Mouse (Mus musculus): ENCODE results near the gene Hist2h3b. TPM values are rescaled to one million over a fixed set of nuclear protein-coding genes. Genes with fewer than 3 reads are reported as not detected.
A peak's percentile ranks its signal among the peaks of the same experiment; 100 is the strongest.
"Not testable (repeated sequence)": the region's sequence is repeated elsewhere in the genome, so short reads cannot be mapped to it uniquely, and the experiment has no call there.

Gene Hist2h3b
- polyA plus RNA-seq, 1 experiment from 2014 or later, result 111 TPM

- Histone ChIP-seq H3K27me3 (no peaks in the 10 kb centered on the region), H3K27ac (no peak overlapping the region), H3K9ac (no peak overlapping the region), H3K4me3 (replicated peaks) (no peak overlapping the region), H3K4me1 (no peaks in the 10 kb centered on the region), H3K4me2 (no peak overlapping the region), H3K36me3 (replicated peaks) (no peaks in the 10 kb centered on the region), H3K9me3 (no peaks in the 10 kb centered on the region)
- WGBS, result 88% methylated on average over 5 of the region's 5 CpGs
- no peak for ATAC-seq (ENCODE audit: low FRiP score)
These were observed 12.4 kb upstream of the Hist2h3b start for GRCm38 (mm10) chr3:96255926-96256593.

DNA sequence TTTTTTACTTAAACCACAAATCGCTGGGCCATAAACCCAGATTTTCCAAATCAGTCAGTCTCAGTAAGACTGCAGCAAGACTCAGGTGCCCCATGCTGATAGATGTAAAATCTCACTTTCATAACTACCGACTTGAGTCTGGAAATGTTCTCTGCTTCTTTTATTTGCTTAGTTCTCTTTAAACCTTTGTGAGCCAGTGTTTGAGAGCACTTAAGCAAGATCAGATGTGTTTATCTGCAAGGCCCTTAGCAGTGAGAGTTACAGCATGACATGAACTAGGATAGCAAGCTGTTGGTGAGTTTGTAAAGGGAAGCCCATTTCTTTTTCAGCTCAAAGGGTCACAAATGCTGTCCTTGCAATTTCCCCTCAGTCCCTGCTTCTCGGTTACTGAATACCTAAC is 11.3 kb upstream of the Hist2h3b start:
- 86% methylated on average over 3 of the region's 3 CpGs for WGBS
- Histone ChIP-seq H3K9me3 (no peaks in the 10 kb centered on the region), H3K27me3 (no peaks in the 10 kb centered on the region), H3K27ac (no peak overlapping the region), H3K9ac (no peak overlapping the region), H3K4me2 (no peak overlapping the region), H3K4me1 (peaks cover 7% of the 10 kb centered on the region), H3K4me3 (replicated peaks) (no peak overlapping the region), H3K36me3 (replicated peaks) (no peaks in the 10 kb centered on the region)
- no peak for ATAC-seq (ENCODE audit: low FRiP score)

GRCm38 (mm10) chr3:96260220-96260619 is 8.2 kb upstream of the Hist2h3b start:
- Histone ChIP-seq H3K9ac (no peak overlapping the region), H3K27me3 (no peaks in the 10 kb centered on the region), H3K4me1 (peaks cover 24% of the 10 kb centered on the region), H3K4me2 (no peak overlapping the region), H3K36me3 (replicated peaks) (no peaks in the 10 kb centered on the region), H3K4me3 (replicated peaks) (no peak overlapping the region), H3K9me3 (no peaks in the 10 kb centered on the region), H3K27ac (no peak overlapping the region)
- 90% methylated on average over 5 of the region's 5 CpGs for WGBS
- ATAC-seq (ENCODE audit: low FRiP score), result no peak

DNA sequence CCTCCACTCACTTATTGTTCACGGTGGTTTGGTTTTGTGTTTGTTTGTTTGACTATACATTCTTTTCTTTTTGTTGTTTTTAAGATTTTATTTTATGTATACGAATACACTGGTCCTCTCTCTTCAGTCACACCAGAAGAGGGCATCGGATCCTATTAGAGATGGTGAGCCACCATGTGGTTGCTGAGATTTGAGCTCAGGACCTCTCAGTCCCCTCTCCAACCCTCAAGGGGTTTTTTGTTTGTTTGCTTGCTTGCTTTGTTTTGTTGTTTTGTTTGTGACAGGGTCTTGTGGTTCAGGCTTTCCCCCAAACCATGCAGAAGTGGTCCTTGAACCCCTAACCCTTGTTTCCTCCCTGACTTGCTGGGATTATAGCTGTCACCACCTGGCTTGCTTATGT is 6.8 kb upstream of the Hist2h3b start:
- no peak for ATAC-seq (ENCODE audit: low FRiP score)
- Histone ChIP-seq H3K36me3 (replicated peaks) (no peaks in the 10 kb centered on the region), H3K27me3 (no peaks in the 10 kb centered on the region), H3K4me3 (replicated peaks) (peak overlapping the region; percentile 59; the same call in 1 of the 2 replicates), H3K4me1 (peaks cover 24% of the 10 kb centered on the region), H3K27ac (peak overlapping the region; percentile 99), H3K9me3 (no peaks in the 10 kb centered on the region), H3K4me2 (peak overlapping the region; percentile 79), H3K9ac (peak overlapping the region; percentile 85)
- 54% methylated on average over 3 of the region's 3 CpGs for WGBS

- H3K4me2 ChIP-seq, result peak overlapping the region; percentile 79
- H3K4me1 ChIP-seq, result peaks cover 24% of the 10 kb centered on the region
- H3K9ac ChIP-seq, result peak overlapping the region; percentile 85
- no peaks in the 10 kb centered on the region for H3K9me3 ChIP-seq
- H3K27ac ChIP-seq, result peak overlapping the region; percentile 99
- H3K27me3 ChIP-seq, result no peaks in the 10 kb centered on the region
- ATAC-seq (ENCODE audit: low FRiP score), result peak; percentile 82
- H3K4me3 ChIP-seq (replicated peaks), result peak overlapping the region; percentile 59
- WGBS, result under 1% methylated on average over 19 of the region's 19 CpGs
- H3K36me3 ChIP-seq (replicated peaks), result no peaks in the 10 kb centered on the region
These were observed 6.1 kb upstream of the Hist2h3b start for GRCm38 (mm10) chr3:96262216-96262875.

DNA sequence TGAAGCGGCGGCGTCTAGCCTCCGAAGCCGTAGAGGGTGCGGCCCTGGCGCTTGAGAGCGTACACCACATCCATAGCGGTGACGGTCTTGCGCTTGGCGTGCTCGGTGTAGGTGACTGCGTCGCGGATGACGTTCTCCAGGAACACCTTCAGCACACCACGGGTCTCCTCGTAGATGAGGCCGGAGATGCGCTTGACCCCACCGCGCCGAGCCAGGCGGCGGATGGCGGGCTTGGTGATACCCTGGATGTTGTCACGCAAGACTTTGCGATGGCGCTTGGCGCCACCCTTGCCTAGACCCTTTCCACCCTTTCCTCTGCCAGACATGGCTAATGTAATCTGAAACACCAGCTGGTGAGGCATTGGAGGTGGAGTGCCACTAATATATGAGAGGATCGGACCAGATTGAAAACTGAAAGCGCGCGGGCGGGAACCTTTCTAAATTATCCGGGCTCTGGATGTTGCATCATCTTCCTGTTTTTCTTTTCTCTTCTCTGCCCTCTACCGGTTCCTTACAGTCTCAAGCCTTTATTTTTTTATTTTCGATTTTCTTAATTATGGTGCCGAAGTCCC is 5.4 kb upstream of the Hist2h3b start, which contains the start of gene Hist2h4:
Gene Hist2h4, minus strand, starts transcription at position 333 of the 572 bp plus-strand sequence.
- peaks cover 31% of the 10 kb centered on the region for H3K4me1 ChIP-seq
- ATAC-seq (ENCODE audit: low FRiP score), result peak; percentile 92
- H3K27me3 ChIP-seq, result no peaks in the 10 kb centered on the region

DNA sequence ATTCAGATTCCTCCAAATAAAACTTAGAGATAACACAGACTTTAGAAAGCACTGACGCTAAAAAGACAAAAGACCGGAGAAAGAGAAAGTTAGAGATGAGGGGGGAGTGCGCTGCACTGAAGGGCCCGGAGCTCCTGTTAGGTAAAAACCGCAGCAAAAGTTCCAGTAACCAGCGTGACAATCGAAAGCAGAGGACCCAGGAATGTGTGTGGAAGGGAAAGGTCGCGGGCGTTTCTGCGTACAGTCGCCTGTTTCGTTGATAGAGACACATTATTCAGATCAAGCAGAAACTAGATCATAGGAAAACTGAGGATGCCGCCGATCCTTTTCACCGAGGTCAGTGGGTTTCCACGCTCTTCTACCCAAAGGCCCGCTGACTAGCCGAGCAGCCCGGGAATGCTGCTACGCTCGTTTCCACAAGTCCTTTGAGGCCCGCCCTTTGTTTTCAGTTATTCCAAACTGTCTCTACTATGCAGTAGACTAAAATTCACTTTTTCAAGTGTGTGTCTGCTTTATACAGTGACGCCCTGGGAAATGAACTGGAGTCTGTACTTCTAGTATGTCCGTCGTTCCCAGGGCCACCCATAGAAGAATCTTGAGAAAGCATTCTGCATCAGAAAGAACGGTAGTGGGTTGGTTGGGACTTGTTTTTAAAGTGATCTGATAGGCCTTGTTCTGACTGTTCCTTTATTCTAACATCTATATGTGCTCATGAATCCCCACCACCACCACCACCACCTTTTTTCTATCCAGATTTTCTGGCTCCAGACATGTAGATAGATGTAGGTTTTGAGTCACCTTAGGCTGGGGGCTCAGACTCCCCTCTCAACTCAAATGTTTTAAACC is 4.7 kb upstream of the Hist2h3b start:
- no peaks in the 10 kb centered on the region for H3K27me3 ChIP-seq
- H3K4me3 ChIP-seq (replicated peaks), result peak overlapping the region; percentile 59
- WGBS, result 5% methylated on average over 27 of the region's 27 CpGs
- H3K4me1 ChIP-seq, result peaks cover 33% of the 10 kb centered on the region
- H3K9ac ChIP-seq, result peak overlapping the region; percentile 85
- H3K9me3 ChIP-seq, result no peaks in the 10 kb centered on the region
- H3K27ac ChIP-seq, result peak overlapping the region; percentile 99
- H3K36me3 ChIP-seq (replicated peaks), result no peaks in the 10 kb centered on the region
- H3K4me2 ChIP-seq, result peak overlapping the region; percentile 79
- peak; percentile 7 for ATAC-seq (ENCODE audit: low FRiP score)

More for the DNA sequence above, 5.4 kb upstream of the Hist2h3b start, which contains the start of gene Hist2h4:
- WGBS, result under 1% methylated on average over 40 of the region's 40 CpGs
- Histone ChIP-seq H3K9me3 (no peaks in the 10 kb centered on the region), H3K36me3 (replicated peaks) (no peaks in the 10 kb centered on the region), H3K4me3 (replicated peaks) (peak within 1 kb of the TSS; percentile 59), H3K27ac (peak within 1 kb of the TSS; percentile 99), H3K4me2 (peak within 1 kb of the TSS; percentile 79), H3K9ac (peak within 1 kb of the TSS; percentile 85)

DNA sequence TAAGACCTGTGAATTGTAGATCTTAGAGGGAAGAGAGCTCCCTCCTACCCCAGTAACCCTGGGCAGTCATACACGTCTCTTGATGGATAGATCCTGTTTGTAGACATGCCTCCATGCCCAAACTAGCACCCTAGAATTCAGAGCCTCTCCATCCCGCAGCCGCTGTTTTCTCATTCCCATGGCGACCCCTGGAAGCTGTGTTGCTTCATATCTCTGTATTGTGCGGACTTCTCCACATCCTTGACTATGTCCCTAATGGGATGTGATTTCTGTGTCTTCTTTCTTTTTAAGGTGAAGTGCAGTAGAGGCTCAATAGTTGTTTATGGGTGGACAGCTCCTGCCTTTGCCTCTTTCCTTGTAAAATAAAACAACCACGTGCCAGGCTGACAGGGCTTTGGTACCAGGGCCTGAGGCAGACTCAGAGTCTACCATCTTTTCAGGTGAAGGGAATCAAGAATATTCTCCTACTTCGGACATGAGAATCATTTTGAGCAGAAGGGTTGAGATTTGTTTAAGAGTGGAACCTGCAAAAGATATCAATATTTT is 4.0 kb upstream of the Hist2h3b start:
- WGBS, result 74% methylated on average over 7 of the region's 7 CpGs
- H3K4me3 ChIP-seq (replicated peaks), result peak overlapping the region; percentile 59
- H3K4me2 ChIP-seq, result peak overlapping the region; percentile 79
- peak overlapping the region; percentile 85 for H3K9ac ChIP-seq
- H3K9me3 ChIP-seq, result no peaks in the 10 kb centered on the region
- peak overlapping the region; percentile 99 for H3K27ac ChIP-seq
- H3K4me1 ChIP-seq, result peaks cover 33% of the 10 kb centered on the region
- H3K36me3 ChIP-seq (replicated peaks), result no peaks in the 10 kb centered on the region
- ATAC-seq (ENCODE audit: low FRiP score), result no peak
- no peaks in the 10 kb centered on the region for H3K27me3 ChIP-seq

- H3K36me3 ChIP-seq (replicated peaks), result no peaks in the 10 kb centered on the region
- no peak overlapping the region for H3K4me2 ChIP-seq
- no peak overlapping the region for H3K4me3 ChIP-seq (replicated peaks)
- no peaks in the 10 kb centered on the region for H3K9me3 ChIP-seq
- no peak overlapping the region for H3K27ac ChIP-seq
- no peak for ATAC-seq (ENCODE audit: low FRiP score)
- no peak overlapping the region for H3K9ac ChIP-seq
- H3K27me3 ChIP-seq, result no peaks in the 10 kb centered on the region
- peaks cover 33% of the 10 kb centered on the region for H3K4me1 ChIP-seq
- WGBS, result 92% methylated on average over 8 of the region's 8 CpGs
These were observed 2.2 kb upstream of the Hist2h3b start for GRCm38 (mm10) chr3:96266132-96266710.

DNA sequence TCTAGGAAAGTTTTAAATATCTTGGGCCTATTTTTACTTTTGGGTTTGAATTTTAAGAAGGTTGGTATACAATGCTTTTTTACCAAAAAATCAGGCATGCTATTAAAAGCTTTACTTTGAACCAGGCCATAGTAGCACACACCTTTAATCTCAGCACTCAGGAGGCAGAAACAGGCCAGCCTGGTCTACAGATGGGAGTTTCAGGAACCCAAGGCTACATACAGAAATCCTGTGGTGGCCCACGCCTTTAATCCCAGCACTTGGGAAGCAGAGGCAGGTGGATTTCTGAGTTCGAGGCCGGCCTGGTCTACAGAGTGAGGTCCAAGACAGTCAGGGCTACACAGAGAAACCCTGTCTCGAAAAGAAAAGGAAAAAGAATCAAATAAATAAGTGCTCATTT is 913 bp upstream of the Hist2h3b start:
- Histone ChIP-seq H3K4me1 (peaks cover 23% of the 10 kb centered on the region), H3K27ac (peak overlapping the region; percentile 94), H3K36me3 (replicated peaks) (no peaks in the 10 kb centered on the region), H3K27me3 (no peaks in the 10 kb centered on the region), H3K9me3 (no peaks in the 10 kb centered on the region), H3K4me3 (replicated peaks) (no peak overlapping the region), H3K4me2 (peak overlapping the region; percentile 51; the same call in 1 of the 2 replicates), H3K9ac (no peak overlapping the region)
- no peak for ATAC-seq (ENCODE audit: low FRiP score)
- 80% methylated on average over 4 of the region's 4 CpGs for WGBS

- not testable (repeated sequence) for H3K36me3 ChIP-seq (replicated peaks); H3K27me3 ChIP-seq; H3K9me3 ChIP-seq
- ATAC-seq (ENCODE audit: low FRiP score), result peak; percentile 33
- peak overlapping the region; percentile 57 for H3K4me3 ChIP-seq (replicated peaks)
- H3K4me2 ChIP-seq, result peak overlapping the region; percentile 78
- H3K27ac ChIP-seq, result peak overlapping the region; percentile 98
- H3K9ac ChIP-seq, result peak overlapping the region; percentile 68
- peaks cover 20% of the 10 kb centered on the region for H3K4me1 ChIP-seq
- under 1% methylated on average over 12 of the region's 44 CpGs for WGBS
These were observed 423 bp downstream of the Hist2h3b start for GRCm38 (mm10) chr3:96268776-96269378.
